Mouse (Mus musculus) lung, adult 2 months (tissue): ENCODE results near the gene Nfix. TPM values are rescaled to one million over a fixed set of nuclear protein-coding genes. Genes with fewer than 3 reads are reported as not detected.

ENCODE experiments used
- DNase-seq: peaks from one replicate; pipeline ENCODE4 v3.0.0; 2022
- H3K4me1 ChIP-seq: fragments of 200-500 bp; 2 replicates; pipeline ENCODE4 v1.6.1; 2011; ENCODE audit warnings: low read length; ENCODE audit not compliant: control insufficient read depth, insufficient read depth
- H3K4me3 ChIP-seq: fragments of 200-500 bp; replicated peaks from 2 replicates; pipeline ENCODE3; 2011; ENCODE audit warnings: low read depth, mild to moderate bottlenecking, control low read depth, low read length; ENCODE audit errors: extremely low read depth
- CTCF ChIP-seq: fragments of 200-500 bp; IDR thresholded peaks from 2 replicates; pipeline ENCODE4 v1.5.1; 2011; ENCODE audit warnings: mild to moderate bottlenecking, low read length, control low read depth; ENCODE audit not compliant: insufficient read depth
- POLR2A ChIP-seq: fragments of 200-500 bp; IDR thresholded peaks from 2 replicates; pipeline ENCODE4 v1.6.1; 2011; ENCODE audit warnings: low read depth, mild to moderate bottlenecking, control low read depth, low read length, borderline replicate concordance; ENCODE audit errors: extremely low read depth
- WGBS: fragments of 180-500 bp; shearing (Covaris S2); methylation state at CpG from one replicate; pipeline ENCODE4 v1.1.7; 2018; 5-methylcytosine and 5-hydroxymethylcytosine counted together
- polyA plus RNA-seq: library from polyadenylated mRNA; depleted of rRNA; stranded (reverse); fragments of >200 nt; gene quantifications from 2 replicates; pipeline ENCODE4 v1.2.3, GENCODE M21; 2012

The Nfix gene
- polyA plus RNA-seq, 1 experiment: 96.2 TPM

DNA sequence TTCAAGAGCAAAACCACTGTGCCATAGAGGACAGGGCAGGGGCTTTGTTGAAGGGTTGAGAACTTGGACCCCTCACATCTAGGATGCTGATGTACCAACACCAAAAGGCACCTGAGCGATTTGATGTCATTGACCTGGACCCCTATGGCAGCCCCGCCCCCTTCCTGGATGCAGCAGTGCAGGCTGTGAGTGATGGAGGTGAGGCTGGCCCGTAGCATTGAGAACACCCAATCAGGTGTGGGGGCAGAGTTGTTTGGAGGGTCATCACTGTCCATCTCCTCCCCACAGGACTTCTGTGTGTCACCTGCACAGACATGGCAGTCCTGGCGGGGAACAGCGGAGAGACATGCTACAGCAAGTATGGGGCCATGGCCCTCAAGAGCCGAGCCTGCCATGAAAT is 105.0 kb downstream of the Nfix start:
- Histone ChIP-seq H3K4me3 (no peak overlapping the region), H3K4me1 (peaks cover 16% of the 10 kb centered on the region)
- 87% methylated on average over 6 of the region's 6 CpGs for WGBS
- TF ChIP-seq POLR2A (no peak), CTCF (no peak)
- no peak for DNase-seq

- no peak for TF ChIP-seq CTCF
- TF ChIP-seq POLR2A: no peak
- DNase-seq: no peak
- H3K4me3 ChIP-seq: no peak overlapping the region
- WGBS: 46% methylated on average over 4 of the region's 4 CpGs
- H3K4me1 ChIP-seq: peaks cover 11% of the 10 kb centered on the region
These were observed 106.8 kb downstream of the Nfix start for GRCm38 (mm10) chr8:84693332-84693731.

- WGBS: under 1% methylated on average over 47 of the region's 47 CpGs
- peak overlapping the region; percentile 62 for H3K4me3 ChIP-seq
- H3K4me1 ChIP-seq: peaks cover 15% of the 10 kb centered on the region
- TF ChIP-seq CTCF: no peak
- TF ChIP-seq POLR2A: peak; percentile 48; the same call in 1 of the 2 replicates
- DNase-seq: peak; percentile 90
These were observed 110.8 kb downstream of the Nfix start for GRCm38 (mm10) chr8:84689091-84689915.

GRCm38 (mm10) chr8:84687705-84688100 is 112.4 kb downstream of the Nfix start, which contains the start of gene Nacc1:
Gene Nacc1, minus strand, starts transcription at chr8:84687862.
- under 1% methylated on average over 37 of the region's 37 CpGs for WGBS
- TF ChIP-seq CTCF (no peak), POLR2A (no peak)
- peak; percentile 83 for DNase-seq

DNA sequence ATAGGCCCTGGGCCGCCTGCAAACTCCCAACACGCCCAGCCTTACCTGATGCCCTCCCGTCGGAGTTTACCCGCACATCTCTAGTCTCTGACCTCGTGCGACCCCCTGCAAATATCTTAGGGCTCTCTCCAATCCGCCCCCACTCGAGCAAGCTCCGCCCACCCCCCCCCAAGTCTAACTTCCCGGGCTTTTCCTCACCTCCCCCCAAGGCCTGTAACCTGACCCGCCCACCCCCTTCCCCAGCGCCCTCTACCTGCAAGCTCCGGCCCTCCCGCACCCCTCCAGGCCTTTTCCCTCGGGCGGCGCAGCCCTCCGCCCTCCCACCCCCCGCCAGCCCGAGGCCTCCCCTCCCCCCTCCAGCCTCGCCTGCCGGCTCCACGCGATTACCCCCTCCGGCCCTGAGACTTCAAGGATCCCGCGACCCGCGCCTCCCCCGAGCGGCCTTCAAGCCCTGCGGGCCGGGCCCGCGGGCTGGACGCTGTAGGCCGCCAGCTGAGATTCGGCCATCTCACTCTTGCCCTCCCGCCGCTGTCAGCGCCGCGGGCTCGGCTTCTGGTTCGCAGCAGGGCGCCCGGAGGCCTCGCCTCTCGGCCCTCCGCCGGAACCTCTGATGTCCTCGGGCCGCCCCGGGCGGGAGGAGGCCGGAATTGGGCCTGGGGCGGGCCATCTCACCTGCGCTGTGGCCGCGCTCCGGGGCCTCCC is 113.0 kb downstream of the Nfix start:
- TF ChIP-seq POLR2A (no peak), CTCF (no peak)
- peak overlapping the region; percentile 79 for H3K4me3 ChIP-seq
- 2% methylated on average over 54 of the region's 62 CpGs for WGBS
- no peak for DNase-seq
- H3K4me1 ChIP-seq: peaks cover 15% of the 10 kb centered on the region

More at GRCm38 (mm10) chr8:84687705-84688100, 112.4 kb downstream of the Nfix start, which contains the start of gene Nacc1:
- Histone ChIP-seq H3K4me1 (peaks cover 15% of the 10 kb centered on the region), H3K4me3 (peak within 1 kb of the TSS; percentile 79)

DNA sequence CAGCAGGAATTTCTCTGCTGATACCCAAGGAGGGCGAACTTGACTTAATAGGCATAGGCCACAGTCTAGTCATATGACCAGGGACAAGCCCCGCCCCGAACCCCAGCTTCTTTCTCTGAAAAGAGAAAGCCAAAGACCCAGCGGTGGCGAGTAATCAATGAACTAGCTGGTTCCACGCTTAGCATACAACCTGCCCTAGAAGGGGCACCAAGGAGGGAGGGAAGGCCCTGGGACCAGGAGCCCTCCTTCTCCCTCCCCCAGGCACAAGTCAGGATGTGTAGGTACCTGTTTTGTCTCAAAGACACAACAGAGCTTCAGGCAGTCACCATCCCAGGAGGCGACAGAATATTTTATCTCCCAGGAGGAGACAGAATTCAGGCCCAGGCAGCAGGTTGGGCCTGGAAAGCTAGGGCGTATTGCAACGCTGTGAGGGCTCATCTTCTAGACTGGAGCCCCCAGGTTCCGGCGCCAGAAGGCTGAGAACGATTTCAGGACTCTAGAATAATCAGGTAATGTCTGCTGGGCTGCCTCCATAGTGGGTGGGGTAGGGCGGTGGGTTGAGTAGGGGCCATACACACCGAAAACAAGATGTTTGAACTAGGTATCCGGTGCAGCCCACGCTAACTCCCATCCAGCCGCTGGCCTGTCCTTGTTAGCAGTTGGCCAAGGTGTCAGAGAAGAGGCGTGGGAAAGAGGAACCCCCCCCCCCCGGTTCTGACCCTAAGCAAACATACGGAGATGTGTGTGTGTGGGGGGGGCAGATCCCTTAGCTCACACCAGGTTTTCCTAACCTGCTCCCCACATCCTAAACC is 113.7 kb downstream of the Nfix start, which contains the start of gene Trmt1:
Gene Trmt1 (plus strand): TSS at position 117 of the 812 bp plus-strand sequence.
- peak within 1 kb of the TSS; percentile 79 for H3K4me3 ChIP-seq
- 12% methylated on average over 20 of the region's 20 CpGs for WGBS
- peaks cover 15% of the 10 kb centered on the region for H3K4me1 ChIP-seq
- TF ChIP-seq CTCF: no peak
- TF ChIP-seq POLR2A: no peak
- DNase-seq: no peak

DNA sequence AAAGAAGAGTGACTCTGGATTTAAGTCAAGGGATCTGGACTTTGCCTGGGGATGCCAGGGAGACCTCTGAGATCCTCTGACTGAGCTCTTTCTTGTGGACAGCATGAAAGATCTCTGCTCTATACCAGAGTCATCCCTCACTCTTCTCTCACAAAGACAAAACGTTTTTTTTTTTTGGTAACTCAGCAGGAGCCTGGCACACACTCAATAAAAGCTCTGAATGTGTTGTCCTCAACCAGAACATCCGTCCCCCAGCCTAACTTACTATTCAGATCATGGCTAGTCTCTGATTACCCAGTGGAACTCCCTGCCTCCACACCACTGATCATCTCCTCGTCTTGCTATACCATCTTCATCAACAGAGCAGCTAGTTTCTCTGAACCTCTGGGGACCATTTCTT is 115.6 kb downstream of the Nfix start:
- 54% methylated on average over 3 of the region's 3 CpGs for WGBS
- Histone ChIP-seq H3K4me1 (peaks cover 12% of the 10 kb centered on the region), H3K4me3 (no peak overlapping the region)
- DNase-seq: no peak
- no peak for TF ChIP-seq CTCF
- TF ChIP-seq POLR2A: no peak

DNA sequence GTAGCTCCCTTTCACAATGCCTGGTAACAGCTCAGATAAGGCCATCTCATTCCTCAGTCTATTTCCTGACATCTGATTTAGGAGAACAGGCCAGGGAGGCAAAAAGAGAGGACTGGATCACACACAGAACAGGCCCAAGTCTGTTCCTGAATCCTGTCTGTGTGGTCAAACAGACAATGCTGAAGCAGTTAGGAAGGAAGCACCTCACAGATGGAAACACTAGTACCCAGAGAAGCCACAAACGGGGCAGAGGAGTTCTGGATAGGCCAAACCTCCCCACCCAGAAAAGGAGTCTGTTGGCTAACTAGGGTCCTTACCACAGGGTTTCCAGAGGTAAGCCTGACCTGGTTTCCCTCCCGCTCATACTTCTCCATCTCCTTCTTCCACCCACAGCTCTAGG is 117.9 kb downstream of the Nfix start:
- TF ChIP-seq CTCF: no peak
- no peak for TF ChIP-seq POLR2A
- H3K4me3 ChIP-seq: no peak overlapping the region
- peaks cover 6% of the 10 kb centered on the region for H3K4me1 ChIP-seq
- 71% methylated on average over 2 of the region's 2 CpGs for WGBS
- DNase-seq: no peak

DNA sequence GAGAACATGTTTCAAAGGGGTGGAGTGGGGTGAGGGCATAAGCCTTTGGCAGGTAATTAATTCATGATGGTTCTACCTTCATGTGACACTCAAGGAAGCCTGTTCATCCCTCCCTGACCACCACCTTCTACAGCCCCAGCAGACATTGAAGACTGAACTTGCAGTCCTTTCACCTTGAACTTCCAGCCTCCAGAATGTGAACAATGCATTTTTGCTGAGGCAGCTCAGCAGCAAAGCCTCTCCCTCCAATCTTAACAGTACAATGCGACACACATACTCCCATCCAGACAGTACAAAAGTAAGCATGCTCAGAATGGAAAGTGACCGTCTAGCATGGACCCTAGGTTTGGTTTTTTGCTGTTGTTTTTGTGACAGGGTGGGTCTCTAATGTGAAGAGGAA is 118.7 kb downstream of the Nfix start:
- Histone ChIP-seq H3K4me1 (peaks cover 4% of the 10 kb centered on the region), H3K4me3 (no peak overlapping the region)
- DNase-seq: no peak
- 76% methylated on average over 2 of the region's 2 CpGs for WGBS
- no peak for TF ChIP-seq POLR2A
- TF ChIP-seq CTCF: no peak
